Mouse (Mus musculus) embryonic fibroblast, embryonic 13.5 days (primary cell): ENCODE data around the gene A630001G21Rik. TPM values are rescaled to one million over a fixed set of nuclear protein-coding genes. Genes with fewer than 3 reads are reported as not detected.

Experiments
- H3K27ac ChIP-seq: 2 replicates; pipeline ENCODE4 v1.5.1; 2012; ENCODE audit warnings: low read length, control low read depth, inconsistent platforms; ENCODE audit not compliant: insufficient read depth
- H3K4me1 ChIP-seq: 2 replicates; pipeline ENCODE4 v1.6.1; 2011; ENCODE audit warnings: low read length; ENCODE audit not compliant: control insufficient read depth, insufficient read depth
- H3K4me3 ChIP-seq: 2 replicates; pipeline ENCODE4 v1.5.1; 2011; ENCODE audit warnings: mild to moderate bottlenecking, control low read depth, low read length; ENCODE audit not compliant: insufficient read depth
- CTCF ChIP-seq: IDR thresholded peaks from 2 replicates; pipeline ENCODE4 v1.5.1; 2011; ENCODE audit warnings: mild to moderate bottlenecking, control low read depth, low read length, moderate library complexity, borderline replicate concordance; ENCODE audit not compliant: insufficient read depth
- POLR2A ChIP-seq: IDR thresholded peaks from 2 replicates; pipeline ENCODE4 v1.6.1; 2011; ENCODE audit warnings: low read depth, mild to moderate bottlenecking, control low read depth, low read length, moderate library complexity
- polyA plus RNA-seq: library from polyadenylated mRNA; stranded (reverse); fragments of >200 nt; gene quantifications from 2 replicates; pipeline ENCODE4 v1.2.4, GENCODE M21; 2011; ENCODE audit warnings: low read depth; ENCODE audit not compliant: missing spikeins, insufficient read length

The A630001G21Rik gene
- polyA plus RNA-seq, 1 experiment: 3.5 TPM

DNA sequence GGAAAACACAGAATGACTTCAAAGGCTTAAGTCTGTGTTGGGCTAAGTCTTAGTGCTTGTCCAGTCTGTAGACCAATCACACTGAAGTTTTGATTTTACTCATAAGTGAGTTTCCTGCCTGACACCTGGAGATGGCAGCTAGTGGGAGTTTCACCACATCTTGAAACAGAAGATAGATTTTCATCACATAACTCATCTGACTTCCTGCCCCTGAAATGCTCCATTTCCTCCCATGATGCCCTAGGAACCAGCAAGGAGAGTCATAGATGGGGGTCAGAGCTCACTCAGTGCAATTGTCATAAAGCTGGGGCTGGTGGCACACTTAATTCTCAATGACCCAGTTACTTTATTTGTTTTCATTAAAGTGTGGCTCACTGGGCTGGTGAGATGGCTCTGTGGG, 38.6 kb downstream of the A630001G21Rik start:
- Histone ChIP-seq H3K4me1 (no peaks in the 10 kb centered on the region), H3K27ac (no peak overlapping the region), H3K4me3 (no peak overlapping the region)
- TF ChIP-seq CTCF: no peak
- no peak for TF ChIP-seq POLR2A

- TF ChIP-seq CTCF (no peak), POLR2A (no peak)
- no peak overlapping the region for H3K4me3 ChIP-seq
- H3K4me1 ChIP-seq: no peaks in the 10 kb centered on the region
- H3K27ac ChIP-seq: no peak overlapping the region
Observed at GRCm38 (mm10) chr1:85739000-85739399, 39.4 kb downstream of the A630001G21Rik start.

DNA sequence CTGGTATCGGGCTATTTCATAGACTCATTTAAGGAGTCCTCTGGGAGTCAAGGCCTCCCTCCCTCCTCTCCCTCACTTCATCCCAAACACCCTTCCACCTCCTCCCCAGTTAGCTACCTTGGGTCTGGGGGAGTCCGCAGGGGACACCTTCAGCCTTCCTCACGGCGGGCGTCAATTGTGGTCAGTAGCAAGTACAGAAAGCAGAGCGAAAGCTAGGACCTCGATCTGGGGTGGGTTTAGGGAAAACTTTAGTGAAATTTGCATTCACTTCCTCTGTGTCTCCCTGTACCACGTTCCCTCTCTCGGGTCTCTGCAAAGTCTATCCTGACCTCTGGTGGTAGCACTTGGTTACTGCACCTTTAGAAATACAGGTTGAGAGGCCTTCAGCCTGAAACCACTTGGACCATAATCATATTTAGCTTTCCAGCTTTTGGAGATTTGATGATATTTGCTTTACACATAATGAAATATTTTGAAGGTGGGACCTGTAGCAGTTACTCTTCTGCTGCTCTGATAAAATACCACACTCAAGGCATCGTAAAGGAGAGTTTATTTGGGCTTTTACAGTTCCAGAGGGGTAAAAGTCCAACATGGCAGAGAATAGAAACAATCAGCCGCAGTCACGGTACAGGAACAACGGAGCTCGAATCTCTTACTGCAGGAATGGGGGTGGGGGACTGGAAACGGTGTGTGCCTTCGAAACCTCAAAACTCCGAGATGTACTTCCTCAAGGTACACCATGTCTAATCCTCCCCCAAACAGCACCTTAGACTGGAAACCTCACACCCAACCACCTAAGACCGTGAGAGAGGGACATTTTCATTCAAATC, 41.9 kb downstream of the A630001G21Rik start:
- peak; percentile 45; the same call in 1 of the 2 replicates for TF ChIP-seq CTCF
- TF ChIP-seq POLR2A: no peak
- Histone ChIP-seq H3K4me1 (no peaks in the 10 kb centered on the region), H3K4me3 (no peak overlapping the region), H3K27ac (no peak overlapping the region)

DNA sequence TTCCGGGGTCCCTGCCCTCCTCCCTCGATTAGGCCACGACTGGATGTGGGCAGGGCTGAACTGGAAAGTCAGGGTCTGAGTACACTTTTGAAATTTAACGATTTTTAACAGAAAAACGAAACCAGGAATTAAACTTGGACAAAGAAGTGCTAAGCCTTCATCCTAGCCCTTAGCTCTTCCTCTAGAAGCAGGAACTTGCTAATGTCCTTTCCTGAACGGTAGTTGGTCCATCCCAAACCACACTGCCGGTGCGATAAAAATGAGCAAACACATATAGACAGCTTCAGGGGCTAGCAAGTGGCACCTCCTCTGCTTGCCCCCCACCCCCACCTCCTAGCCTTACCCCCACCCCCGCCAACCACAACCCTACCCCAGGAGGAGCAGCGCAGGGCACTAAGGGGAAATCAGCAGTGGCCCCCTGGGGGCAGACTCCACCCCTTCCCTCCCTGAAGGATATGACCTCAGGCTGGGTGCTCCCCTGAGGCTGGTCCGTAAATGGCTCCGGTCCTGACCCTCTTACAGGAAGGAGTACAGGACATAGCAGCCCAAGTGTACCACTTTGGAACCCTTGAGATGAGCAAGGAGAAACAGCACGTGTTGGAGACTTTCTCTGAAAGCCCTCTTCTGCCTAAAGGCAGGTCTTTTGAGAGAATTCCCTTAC, 42.9 kb downstream of the A630001G21Rik start:
- Histone ChIP-seq H3K27ac (no peak overlapping the region), H3K4me3 (no peak overlapping the region), H3K4me1 (no peaks in the 10 kb centered on the region)
- TF ChIP-seq CTCF: no peak
- no peak for TF ChIP-seq POLR2A

- Histone ChIP-seq H3K27ac (no peak overlapping the region), H3K4me3 (no peak overlapping the region), H3K4me1 (no peaks in the 10 kb centered on the region)
- TF ChIP-seq POLR2A (no peak), CTCF (no peak)
Observed at GRCm38 (mm10) chr1:85734511-85734910, 43.9 kb downstream of the A630001G21Rik start.

DNA sequence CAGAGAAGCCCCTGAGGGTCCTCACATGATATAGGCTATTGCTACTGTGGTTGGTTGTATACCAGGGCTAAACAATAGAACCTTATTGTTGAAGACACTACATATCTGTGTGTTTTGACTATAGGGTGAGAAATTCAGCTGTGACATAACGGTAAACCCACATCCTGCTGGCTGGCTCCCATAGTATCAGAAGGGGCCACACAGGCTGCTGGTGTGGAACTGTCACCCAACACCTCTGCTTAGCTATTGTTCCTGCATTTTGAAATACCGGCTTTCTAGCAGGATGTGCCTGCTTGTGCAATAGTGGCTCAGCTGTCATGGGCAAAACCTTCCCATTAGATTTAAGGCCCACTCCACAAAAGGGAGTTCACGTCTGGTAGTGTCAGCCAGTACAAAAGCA, 45.9 kb downstream of the A630001G21Rik start:
- Histone ChIP-seq H3K4me1 (no peaks in the 10 kb centered on the region), H3K4me3 (no peak overlapping the region), H3K27ac (no peak overlapping the region)
- no peak for TF ChIP-seq POLR2A

- no peak overlapping the region for H3K4me3 ChIP-seq
- no peaks in the 10 kb centered on the region for H3K4me1 ChIP-seq
- H3K27ac ChIP-seq: no peak overlapping the region
- TF ChIP-seq POLR2A: no peak
- TF ChIP-seq CTCF: no peak
Observed at GRCm38 (mm10) chr1:85730471-85730870, 48.0 kb downstream of the A630001G21Rik start.

GRCm38 (mm10) chr1:85720220-85720893, 58.1 kb downstream of the A630001G21Rik start:
- H3K4me3 ChIP-seq: no peak overlapping the region
- no peak overlapping the region for H3K27ac ChIP-seq
- H3K4me1 ChIP-seq: no peaks in the 10 kb centered on the region
- TF ChIP-seq POLR2A (no peak), CTCF (no peak)

DNA sequence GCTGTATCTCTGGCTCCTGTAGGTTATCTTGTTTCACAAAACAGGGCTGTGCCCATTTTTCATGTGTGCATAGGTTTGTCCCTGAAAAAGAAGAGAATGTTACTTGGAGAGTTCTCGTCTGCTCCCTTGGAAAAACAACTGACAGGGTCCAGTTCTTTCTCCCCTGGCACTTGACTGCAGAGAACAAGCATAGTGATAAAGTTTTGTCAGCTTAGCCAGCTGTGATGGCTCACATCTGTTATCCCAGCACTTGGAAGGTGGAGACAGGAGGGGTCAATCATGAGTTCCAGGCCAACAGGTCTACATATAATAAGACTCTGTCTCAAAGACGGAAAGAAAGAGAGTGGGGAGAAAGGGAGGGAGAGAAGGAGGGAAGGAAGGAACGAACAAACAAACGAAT, 59.4 kb downstream of the A630001G21Rik start:
- Histone ChIP-seq H3K27ac (no peak overlapping the region), H3K4me1 (no peaks in the 10 kb centered on the region), H3K4me3 (no peak overlapping the region)
- no peak for TF ChIP-seq POLR2A
- TF ChIP-seq CTCF: no peak
